Mouse (Mus musculus) E14TG2a.4 (cell line): Measurements from ENCODE around the gene Gan.

Experiments used
- CTCF ChIP-seq: conservative IDR thresholded peaks from 2 replicates; pipeline ENCODE4 v1.5.1; 2014; ENCODE audit warnings: low read length
- NANOG ChIP-seq: IDR thresholded peaks from 2 replicates; pipeline ENCODE4 v1.6.1; 2014; ENCODE audit warnings: borderline replicate concordance, low read length, mixed read lengths

DNA sequence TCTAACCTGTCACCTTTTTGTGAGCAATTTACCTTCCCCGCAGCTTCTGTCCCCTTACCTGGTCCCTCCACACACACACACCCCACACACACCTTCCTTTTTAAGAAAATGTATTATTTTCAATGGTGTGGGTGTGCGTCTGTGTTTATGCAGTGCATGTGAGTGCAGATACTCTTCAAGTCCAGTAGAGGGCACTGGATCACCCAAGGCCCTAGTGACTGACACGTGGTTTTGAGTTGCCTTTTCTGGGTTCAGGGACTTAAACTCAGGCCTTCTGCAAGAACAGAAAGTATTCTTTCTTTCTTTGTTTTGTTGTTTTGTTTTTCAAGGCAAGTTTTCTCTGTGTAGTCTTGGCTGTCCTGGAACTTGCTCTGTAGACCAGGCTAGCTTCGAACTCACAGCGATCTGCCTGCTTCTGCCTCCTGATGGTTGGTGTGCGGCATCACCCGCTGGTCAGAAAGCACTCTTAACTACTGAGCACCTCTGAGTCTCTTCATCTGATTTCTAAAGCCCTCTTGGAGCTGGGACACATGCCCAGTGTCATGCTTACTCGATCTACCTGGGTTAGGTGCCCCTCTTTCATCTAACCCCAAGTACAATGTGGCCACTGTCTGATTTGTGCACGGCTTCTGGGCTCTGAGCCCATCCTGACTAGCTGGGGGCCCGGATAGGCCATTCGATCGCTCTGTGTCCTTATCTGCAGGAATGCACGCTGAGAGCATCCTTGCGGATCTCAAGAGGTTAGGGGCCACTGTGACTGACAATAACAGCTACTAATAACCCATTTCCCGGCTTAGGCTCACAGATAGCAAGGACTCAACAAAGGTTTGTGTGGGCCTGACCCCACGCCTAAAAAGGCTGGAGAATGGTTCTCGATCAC lies 95.7 kb downstream of the Gan start:
- TF ChIP-seq CTCF, result peak; percentile 71
- no peak for TF ChIP-seq NANOG
